Mouse (Mus musculus) megakaryocyte progenitor cell, adult 5-6 weeks (primary cell): ENCODE measurements around the gene Irak2. TPM values are rescaled to one million over a fixed set of nuclear protein-coding genes. Genes with fewer than 3 reads are reported as not detected.
"Not testable (repeated sequence)": the region's sequence is repeated elsewhere in the genome, so short reads cannot be mapped to it uniquely, and the experiment has no call there.

Experiments used
- ATAC-seq: replicated peaks from 2 replicates; pipeline ENCODE4 v1.8.0; 2016; ENCODE audit warnings: mild to moderate bottlenecking, moderate TSS enrichment, inconsistent platforms; ENCODE audit not compliant: poor library complexity
- total RNA-seq, 2 experiments: library from RNA; stranded (forward) in 1 of 2; stranded (reverse) in 1 of 2; fragments of 157-497, 149-512 nt in 1 of 2; fragments of 200-1000 nt in 1 of 2; gene quantifications; 2 replicates each; pipeline versions ENCODE4 v1.2.3 to v1.2.4; 2015 to 2017

Irak2 gene
- total RNA-seq, 2 experiments from 2014 or later = 4.9 to 30.4 TPM

GRCm38 (mm10) chr6:113695203-113695602 lies 56.9 kb downstream of the Irak2 start:
- no peak for ATAC-seq

- ATAC-seq = no peak
Observed at GRCm38 (mm10) chr6:113695766-113696355, 57.6 kb downstream of the Irak2 start.

GRCm38 (mm10) chr6:113696582-113697221 lies 58.4 kb downstream of the Irak2 start, which contains the start of gene Tatdn2:
Tatdn2 (plus strand) TSS chr6:113697050.
- ATAC-seq = peak; percentile 85

- no peak for ATAC-seq
Observed at GRCm38 (mm10) chr6:113697222-113698205, 59.2 kb downstream of the Irak2 start.

- ATAC-seq = no peak
Observed at GRCm38 (mm10) chr6:113712718-113713117, 74.5 kb downstream of the Irak2 start.

GRCm38 (mm10) chr6:113713389-113713788 lies 75.1 kb downstream of the Irak2 start:
- not testable (repeated sequence) for ATAC-seq

GRCm38 (mm10) chr6:113714276-113714675 lies 76.0 kb downstream of the Irak2 start:
- ATAC-seq = peak; percentile 70

- ATAC-seq = no peak
Observed at GRCm38 (mm10) chr6:113714797-113715196, 76.5 kb downstream of the Irak2 start.

- no peak for ATAC-seq
Observed at GRCm38 (mm10) chr6:113717541-113717940, 79.3 kb downstream of the Irak2 start.

- ATAC-seq = no peak
Observed at GRCm38 (mm10) chr6:113719878-113720277, 81.6 kb downstream of the Irak2 start, which contains the start of gene Ghrl. Ghrl (minus strand) TSS chr6:113719880.

GRCm38 (mm10) chr6:113721061-113721460 lies 82.8 kb downstream of the Irak2 start:
- ATAC-seq = no peak

- no peak for ATAC-seq
Observed at GRCm38 (mm10) chr6:113728181-113728580, 89.9 kb downstream of the Irak2 start.

- no peak for ATAC-seq
Observed at GRCm38 (mm10) chr6:113731296-113731695, 93.0 kb downstream of the Irak2 start.

GRCm38 (mm10) chr6:113737318-113738046 lies 99.2 kb downstream of the Irak2 start:
- no peak for ATAC-seq

- peak; percentile 99 for ATAC-seq
Observed at GRCm38 (mm10) chr6:113740236-113741217, 102.3 kb downstream of the Irak2 start, which contains the start of gene Sec13. Sec13 (minus strand) TSS chr6:113740743.

GRCm38 (mm10) chr6:113741425-113741824 lies 103.2 kb downstream of the Irak2 start:
- ATAC-seq = no peak

- no peak for ATAC-seq
Observed at GRCm38 (mm10) chr6:113742321-113742720, 104.1 kb downstream of the Irak2 start.

GRCm38 (mm10) chr6:113743111-113743510 lies 104.8 kb downstream of the Irak2 start:
- no peak for ATAC-seq
